Mouse (Mus musculus) heart, embryonic 10.5 days (tissue): ENCODE results near the gene Trh. TPM values are rescaled to one million over a fixed set of nuclear protein-coding genes. Genes with fewer than 3 reads are reported as not detected.

Source experiments
- DNase-seq: peaks from one replicate; pipeline ENCODE4 v3.0.0-alpha.2; 2017; ENCODE audit warnings: low spot score
- H3K27ac ChIP-seq: fragments of 300-500 bp; sonication (generic); 2 replicates; pipeline ENCODE4 v1.5.1; 2016; ENCODE audit warnings: mild to moderate bottlenecking
- H3K27me3 ChIP-seq: fragments of 300-500 bp; sonication (generic); 2 replicates; pipeline ENCODE4 v1.6.1; 2016; ENCODE audit warnings: mild to moderate bottlenecking; ENCODE audit not compliant: poor library complexity, insufficient read depth, severe bottlenecking
- H3K36me3 ChIP-seq: fragments of 300-500 bp; sonication (generic); 2 replicates; pipeline ENCODE4 v1.6.1; 2016; ENCODE audit warnings: mild to moderate bottlenecking, moderate library complexity
- H3K4me1 ChIP-seq: fragments of 300-500 bp; sonication (generic); 2 replicates; pipeline ENCODE4 v1.6.1; 2016; ENCODE audit warnings: mild to moderate bottlenecking
- H3K4me3 ChIP-seq: fragments of 300-500 bp; sonication (generic); 2 replicates; pipeline ENCODE4 v1.5.1; 2016; ENCODE audit warnings: mild to moderate bottlenecking, moderate library complexity
- H3K9me3 ChIP-seq: fragments of 300-500 bp; sonication (generic); 2 replicates; pipeline ENCODE4 v1.6.1; 2016; ENCODE audit warnings: mild to moderate bottlenecking, moderate library complexity
- WGBS: fragments of 180-500 bp; shearing (Covaris S2); methylation state at CpG from one replicate; pipeline ENCODE4 v1.1.7; 2016; 5-methylcytosine and 5-hydroxymethylcytosine counted together
- polyA plus RNA-seq: library from polyadenylated mRNA; unstranded; fragments of >200 nt; fragmentation: Nextera tagmentation; extraction: Ambion mirVana; gene quantifications from 2 replicates; pipeline ENCODE4 v1.2.1, GENCODE M21; 2016

The Trh gene
- polyA plus RNA-seq, 1 experiment from 2014 or later: 0.83 TPM

DNA sequence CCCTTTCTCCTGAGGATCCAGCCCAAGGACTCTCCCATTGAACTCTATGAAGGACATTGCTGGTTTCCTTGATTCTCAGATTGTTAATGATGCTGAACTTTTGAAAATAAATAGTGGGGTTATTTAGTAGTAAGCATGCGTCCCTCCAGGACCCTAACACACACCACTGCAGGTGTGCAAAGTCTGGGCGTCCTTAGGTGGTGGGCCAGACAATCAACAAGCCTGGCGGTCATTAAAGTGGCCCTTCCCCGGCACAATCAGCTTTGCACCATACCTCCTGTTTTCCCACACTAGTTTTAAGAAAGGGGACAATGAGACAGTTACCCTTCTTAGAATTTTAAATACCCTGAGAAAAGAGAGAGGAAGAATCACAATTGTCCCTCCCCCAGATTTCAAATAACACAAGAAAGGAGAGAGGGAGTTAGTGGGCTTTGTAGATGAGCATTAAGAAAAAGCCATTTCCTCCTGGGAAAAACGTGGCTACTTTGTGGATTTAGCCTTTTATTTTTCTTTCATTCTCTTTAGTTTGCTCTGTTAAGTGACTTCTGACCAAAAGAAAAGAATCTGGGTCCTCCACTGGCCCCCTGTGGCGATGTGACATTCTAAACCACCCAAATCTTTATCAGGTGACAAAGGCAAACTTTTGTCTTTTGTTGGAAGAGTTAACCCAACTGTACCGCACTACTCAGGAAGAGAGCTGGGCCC lies 2.9 kb upstream of the Trh start:
- H3K9me3 ChIP-seq: no peaks in the 10 kb centered on the region
- no peaks in the 10 kb centered on the region for H3K36me3 ChIP-seq
- no peak for DNase-seq
- peaks cover 48% of the 10 kb centered on the region for H3K27me3 ChIP-seq
- H3K4me3 ChIP-seq: no peak overlapping the region
- 28% methylated on average over 7 of the region's 7 CpGs for WGBS
- H3K4me1 ChIP-seq: peaks cover 8% of the 10 kb centered on the region
- H3K27ac ChIP-seq: no peak overlapping the region

DNA sequence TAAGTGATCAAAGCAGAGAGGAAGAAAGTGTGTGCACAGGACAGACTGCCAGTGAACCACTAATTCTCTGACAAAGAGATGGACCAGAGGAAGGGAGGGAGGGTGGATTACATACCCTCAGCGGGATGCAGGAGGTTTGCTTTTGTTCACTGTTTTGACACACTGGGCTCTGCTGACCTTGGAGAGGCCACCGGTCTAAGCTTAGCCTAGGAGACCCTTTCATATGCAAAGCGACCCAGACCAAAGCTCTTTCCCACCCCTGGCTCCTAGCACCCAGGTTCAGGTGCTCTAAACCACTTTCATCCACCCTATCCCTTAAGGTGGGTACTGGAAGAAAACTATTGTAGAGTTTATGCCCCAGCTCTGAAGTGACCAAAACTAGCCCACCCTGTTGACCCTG lies 1.9 kb upstream of the Trh start:
- 17% methylated on average over 3 of the region's 3 CpGs for WGBS
- DNase-seq: no peak
- H3K4me1 ChIP-seq: peaks cover 8% of the 10 kb centered on the region
- no peaks in the 10 kb centered on the region for H3K36me3 ChIP-seq
- no peak overlapping the region for H3K4me3 ChIP-seq
- H3K27ac ChIP-seq: no peak overlapping the region
- H3K9me3 ChIP-seq: no peaks in the 10 kb centered on the region
- H3K27me3 ChIP-seq: peaks cover 53% of the 10 kb centered on the region

DNA sequence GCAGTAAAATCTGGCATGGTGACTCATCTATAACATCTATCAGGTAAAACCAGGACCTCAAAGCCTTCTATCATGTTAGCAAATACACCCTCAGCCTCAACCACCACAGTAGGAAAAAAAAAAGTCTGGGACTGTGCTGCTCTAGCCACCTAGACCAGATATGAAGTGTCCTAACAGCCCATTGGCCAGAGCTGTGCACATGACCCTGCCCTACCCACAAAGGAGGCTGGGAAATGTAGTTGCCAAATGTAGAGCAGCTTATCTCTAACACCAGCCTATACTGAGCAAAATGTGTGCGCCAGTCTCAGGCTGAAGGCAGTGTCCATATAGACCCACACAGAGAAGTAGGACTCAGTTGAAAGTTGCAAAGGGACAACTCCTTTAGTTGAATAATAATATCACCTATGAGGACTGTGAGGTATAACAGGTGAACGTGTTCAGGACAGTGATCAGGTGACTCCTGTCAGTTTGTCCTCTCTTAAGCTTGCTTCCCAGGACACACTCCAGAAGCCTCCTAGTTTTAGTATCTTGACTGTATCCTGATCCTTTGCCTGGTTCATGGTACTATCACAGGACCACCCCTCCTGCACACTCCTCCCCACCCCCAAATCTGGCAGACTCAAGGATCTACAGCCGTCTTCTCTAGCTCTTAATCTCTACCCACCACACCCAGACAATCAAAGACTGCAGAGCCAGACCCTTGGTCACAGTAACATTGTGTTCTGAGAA lies 3.1 kb downstream of the Trh start:
- peak; percentile 92 for DNase-seq
- no peak overlapping the region for H3K4me3 ChIP-seq
- H3K36me3 ChIP-seq: no peaks in the 10 kb centered on the region
- peaks cover 45% of the 10 kb centered on the region for H3K27me3 ChIP-seq
- no peaks in the 10 kb centered on the region for H3K9me3 ChIP-seq
- no peak overlapping the region for H3K27ac ChIP-seq
- 42% methylated on average over 3 of the region's 3 CpGs for WGBS
- peaks cover 8% of the 10 kb centered on the region for H3K4me1 ChIP-seq

- H3K4me3 ChIP-seq: no peak overlapping the region
- 59% methylated on average over 12 of the region's 12 CpGs for WGBS
- H3K36me3 ChIP-seq: no peaks in the 10 kb centered on the region
- H3K27me3 ChIP-seq: no peaks in the 10 kb centered on the region
- no peaks in the 10 kb centered on the region for H3K4me1 ChIP-seq
- no peak overlapping the region for H3K27ac ChIP-seq
- no peaks in the 10 kb centered on the region for H3K9me3 ChIP-seq
- no peak for DNase-seq
These were observed 9.4 kb downstream of the Trh start for GRCm38 (mm10) chr6:92235036-92235435.

- no peaks in the 10 kb centered on the region for H3K4me1 ChIP-seq
- no peaks in the 10 kb centered on the region for H3K9me3 ChIP-seq
- no peaks in the 10 kb centered on the region for H3K36me3 ChIP-seq
- no peak for DNase-seq
- no peak overlapping the region for H3K4me3 ChIP-seq
- WGBS: 63% methylated on average over 4 of the region's 4 CpGs
- H3K27ac ChIP-seq: no peak overlapping the region
- no peaks in the 10 kb centered on the region for H3K27me3 ChIP-seq
These were observed 12.7 kb downstream of the Trh start for GRCm38 (mm10) chr6:92231762-92232161.

- Histone ChIP-seq H3K4me1 (no peaks in the 10 kb centered on the region), H3K27me3 (no peaks in the 10 kb centered on the region), H3K27ac (no peak overlapping the region), H3K9me3 (no peaks in the 10 kb centered on the region), H3K36me3 (no peaks in the 10 kb centered on the region), H3K4me3 (no peak overlapping the region)
- no peak for DNase-seq
- 66% methylated on average over 1 of the region's 1 CpGs for WGBS
These were observed 13.1 kb downstream of the Trh start for GRCm38 (mm10) chr6:92231356-92231755.

- no peaks in the 10 kb centered on the region for H3K4me1 ChIP-seq
- 79% methylated on average over 2 of the region's 2 CpGs for WGBS
- DNase-seq: no peak
These were observed 14.9 kb downstream of the Trh start for GRCm38 (mm10) chr6:92229586-92229985.

DNA sequence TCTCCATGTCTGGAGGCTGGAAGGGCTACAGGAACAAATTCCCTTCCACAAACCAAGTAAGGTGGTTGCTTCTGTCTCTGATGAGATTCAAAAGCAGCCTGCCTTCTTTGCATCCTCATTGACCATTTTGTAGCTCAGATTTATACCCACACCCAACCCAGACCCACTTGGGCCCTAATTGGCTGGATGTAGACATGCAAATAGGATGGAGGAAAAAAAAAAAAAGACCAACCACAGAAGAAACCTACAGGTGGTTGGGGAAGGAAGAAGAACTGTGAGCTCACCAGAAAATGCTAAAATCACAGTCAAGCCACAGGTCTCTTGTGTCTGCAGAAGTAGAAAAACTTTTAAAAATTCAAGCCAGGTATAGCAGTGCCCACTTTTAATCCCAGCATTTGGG lies 15.3 kb downstream of the Trh start:
- Histone ChIP-seq H3K27me3 (no peaks in the 10 kb centered on the region), H3K9me3 (no peaks in the 10 kb centered on the region), H3K4me1 (no peaks in the 10 kb centered on the region), H3K36me3 (no peaks in the 10 kb centered on the region), H3K4me3 (no peak overlapping the region), H3K27ac (no peak overlapping the region)
- no peak for DNase-seq

More at GRCm38 (mm10) chr6:92229586-92229985, 14.9 kb downstream of the Trh start:
- H3K36me3 ChIP-seq: no peaks in the 10 kb centered on the region
- H3K27ac ChIP-seq: no peak overlapping the region
- no peaks in the 10 kb centered on the region for H3K9me3 ChIP-seq
- H3K27me3 ChIP-seq: no peaks in the 10 kb centered on the region
- no peak overlapping the region for H3K4me3 ChIP-seq

GRCm38 (mm10) chr6:92224981-92225380 lies 19.5 kb downstream of the Trh start:
- Histone ChIP-seq H3K9me3 (no peaks in the 10 kb centered on the region), H3K27ac (no peak overlapping the region), H3K27me3 (no peaks in the 10 kb centered on the region), H3K4me3 (no peak overlapping the region), H3K36me3 (no peaks in the 10 kb centered on the region), H3K4me1 (peaks cover 3% of the 10 kb centered on the region; the same call in 1 of the 2 replicates)
- DNase-seq: no peak
- 69% methylated on average over 1 of the region's 1 CpGs for WGBS

DNA sequence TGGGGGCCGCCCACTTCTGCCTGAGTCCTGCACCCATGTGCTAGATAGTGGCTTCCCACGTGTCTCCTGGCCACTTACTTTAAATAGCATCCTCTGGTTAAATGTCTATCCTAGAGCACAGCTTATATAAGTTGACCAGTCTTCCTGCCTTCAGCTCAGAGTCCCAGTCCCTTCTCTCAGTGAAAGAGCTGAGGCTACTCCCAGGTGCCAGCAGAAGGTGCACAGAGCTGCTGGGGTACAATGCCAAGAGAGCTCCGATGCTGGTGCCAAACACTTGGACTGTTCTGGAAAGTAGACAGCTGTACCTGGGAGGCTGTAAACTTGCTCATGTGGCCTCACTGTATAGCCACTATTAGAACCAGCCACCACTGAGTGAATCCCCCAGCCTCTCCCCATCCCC lies 22.4 kb downstream of the Trh start:
- Histone ChIP-seq H3K27ac (no peak overlapping the region), H3K27me3 (no peaks in the 10 kb centered on the region), H3K9me3 (no peaks in the 10 kb centered on the region), H3K36me3 (no peaks in the 10 kb centered on the region), H3K4me1 (peaks cover 3% of the 10 kb centered on the region; the same call in 1 of the 2 replicates), H3K4me3 (no peak overlapping the region)
- WGBS: 67% methylated on average over 3 of the region's 3 CpGs
- DNase-seq: no peak

DNA sequence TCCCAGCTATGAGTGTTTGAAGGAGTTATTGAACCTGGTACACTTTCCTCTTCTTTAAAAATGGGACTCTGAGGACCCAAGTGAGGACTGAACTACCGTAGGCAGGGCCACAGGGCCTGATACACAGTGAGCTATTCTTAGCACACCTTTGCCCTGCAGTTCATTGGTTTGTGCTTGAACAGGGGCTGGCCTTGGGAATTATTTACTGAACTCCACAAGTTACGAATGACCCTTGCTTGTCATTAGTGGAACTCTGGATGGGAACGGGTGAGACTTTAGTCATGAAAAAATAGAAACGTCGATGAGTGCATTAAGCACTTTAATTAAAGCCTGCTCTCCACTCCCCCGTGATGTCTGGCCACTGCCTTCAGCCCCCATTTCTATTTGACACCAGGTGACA lies 22.8 kb downstream of the Trh start:
- no peaks in the 10 kb centered on the region for H3K27me3 ChIP-seq
- 77% methylated on average over 6 of the region's 6 CpGs for WGBS
- H3K4me3 ChIP-seq: no peak overlapping the region
- H3K4me1 ChIP-seq: peaks cover 3% of the 10 kb centered on the region; the same call in 1 of the 2 replicates
- no peak overlapping the region for H3K27ac ChIP-seq
- no peaks in the 10 kb centered on the region for H3K9me3 ChIP-seq
- no peak for DNase-seq
- H3K36me3 ChIP-seq: no peaks in the 10 kb centered on the region

DNA sequence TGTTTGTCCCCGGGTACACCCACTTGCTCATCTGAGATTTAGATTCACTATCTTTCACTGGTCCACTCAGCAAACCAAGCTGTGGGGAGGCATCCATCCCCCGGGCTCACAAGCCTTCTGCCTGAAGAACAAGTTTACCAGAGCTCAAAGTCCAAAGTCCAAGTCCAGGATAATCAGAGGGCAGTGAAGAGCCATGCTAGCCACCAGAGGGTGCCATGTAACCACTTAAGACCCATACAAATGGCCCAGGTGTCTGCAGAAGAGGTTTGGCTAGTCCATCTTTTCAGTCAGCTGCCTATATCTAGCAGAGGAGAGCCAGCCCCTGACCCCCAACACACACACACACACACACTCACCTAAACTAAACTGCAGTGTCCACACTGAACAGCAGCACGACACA lies 25.0 kb downstream of the Trh start:
- Histone ChIP-seq H3K9me3 (no peaks in the 10 kb centered on the region), H3K36me3 (no peaks in the 10 kb centered on the region), H3K27me3 (no peaks in the 10 kb centered on the region), H3K27ac (no peak overlapping the region), H3K4me3 (no peak overlapping the region), H3K4me1 (peaks cover 3% of the 10 kb centered on the region; the same call in 1 of the 2 replicates)
- no peak for DNase-seq
- 45% methylated on average over 3 of the region's 3 CpGs for WGBS

GRCm38 (mm10) chr6:92214773-92215449 lies 29.5 kb downstream of the Trh start, which contains the start of gene Rbsn:
Rbsn (minus strand) TSS chr6:92214925.
- H3K27me3 ChIP-seq: no peaks in the 10 kb centered on the region
- H3K4me1 ChIP-seq: peaks cover 10% of the 10 kb centered on the region
- DNase-seq: peak; percentile 97
- peaks cover 10% of the 10 kb centered on the region for H3K36me3 ChIP-seq
- H3K4me3 ChIP-seq: peak within 1 kb of the TSS; percentile 96
- H3K9me3 ChIP-seq: no peaks in the 10 kb centered on the region
- H3K27ac ChIP-seq: peak within 1 kb of the TSS; percentile 94
- WGBS: 11% methylated on average over 35 of the region's 35 CpGs
